Mouse (Mus musculus) heart, adult 18-20 months (tissue): ENCODE results near the gene Gm45785. TPM values are rescaled to one million over a fixed set of nuclear protein-coding genes. Genes with fewer than 3 reads are reported as not detected.

Experiments used
- DNase-seq, 2 experiments: peaks; one replicate each; pipeline ENCODE4 v3.0.0; 2021 to 2022; ENCODE audit warnings: mixed read lengths in 1 of 2
- total RNA-seq, 2 experiments: library from RNA; stranded (reverse); gene quantifications; 2 replicates each; pipeline ENCODE4 v1.2.3; 2021

Gm45785 gene
- total RNA-seq, 2 experiments from 2014 or later = not detected

- peak in 1 of 2 experiments; percentile 34 for DNase-seq
Observed at GRCm38 (mm10) chr7:140857550-140858505, 1.7 kb upstream of the Gm45785 start, which contains the start of gene Bet1l. Bet1l (minus strand) TSS chr7:140857577.

- DNase-seq = peak; percentile 95 to 96
Observed at GRCm38 (mm10) chr7:140856785-140857549, 836 bp upstream of the Gm45785 start, which contains the start of gene Ric8a. Ric8a (plus strand) TSS chr7:140856957.

GRCm38 (mm10) chr7:140855181-140855580, 950 bp downstream of the Gm45785 start:
- DNase-seq = no peak

- no peak for DNase-seq
Observed at GRCm38 (mm10) chr7:140854483-140854882, 1.6 kb downstream of the Gm45785 start.

- DNase-seq = no peak
Observed at GRCm38 (mm10) chr7:140853386-140853785, 2.7 kb downstream of the Gm45785 start.

- DNase-seq = no peak
Observed at GRCm38 (mm10) chr7:140851916-140852315, 4.2 kb downstream of the Gm45785 start.

GRCm38 (mm10) chr7:140848591-140848990, 7.5 kb downstream of the Gm45785 start:
- DNase-seq = no peak

GRCm38 (mm10) chr7:140847755-140848580, 8.2 kb downstream of the Gm45785 start, which contains the start of gene Odf3:
Odf3 (plus strand) TSS chr7:140847805.
- DNase-seq = peak in 1 of 2 experiments; percentile 31

- DNase-seq = no peak
Observed at GRCm38 (mm10) chr7:140846676-140847075, 9.5 kb downstream of the Gm45785 start.

- no peak for DNase-seq
Observed at GRCm38 (mm10) chr7:140845683-140846082, 10.4 kb downstream of the Gm45785 start.

GRCm38 (mm10) chr7:140844905-140845665, 11.0 kb downstream of the Gm45785 start, which contains the start of gene Scgb1c1:
Scgb1c1 (plus strand) TSS chr7:140845547.
- peak; percentile 84 to 98 for DNase-seq

GRCm38 (mm10) chr7:140843806-140844205, 12.3 kb downstream of the Gm45785 start:
- DNase-seq = no peak

GRCm38 (mm10) chr7:140840750-140841735, 15.1 kb downstream of the Gm45785 start:
- no peak for DNase-seq

GRCm38 (mm10) chr7:140839556-140839955, 16.6 kb downstream of the Gm45785 start:
- DNase-seq = no peak

- DNase-seq = no peak
Observed at GRCm38 (mm10) chr7:140836243-140837115, 19.7 kb downstream of the Gm45785 start.

GRCm38 (mm10) chr7:140835758-140836087, 20.4 kb downstream of the Gm45785 start:
- no peak for DNase-seq

- no peak for DNase-seq
Observed at GRCm38 (mm10) chr7:140834968-140835757, 21.0 kb downstream of the Gm45785 start, which contains the start of gene Urah. Urah (plus strand) TSS chr7:140835018.

GRCm38 (mm10) chr7:140833341-140833740, 22.8 kb downstream of the Gm45785 start:
- DNase-seq = no peak
